Mouse (Mus musculus) common myeloid progenitor, adult 5-6 weeks (primary cell): ENCODE data around the gene Zfp341. TPM values are rescaled to one million over a fixed set of nuclear protein-coding genes. Genes with fewer than 3 reads are reported as not detected.
A peak's percentile ranks its signal among the peaks of the same experiment; 100 is the strongest.

Source experiments
- ATAC-seq: replicated peaks from 2 replicates; pipeline ENCODE4 v1.8.0; 2016; ENCODE audit warnings: low read depth, mild to moderate bottlenecking, moderate TSS enrichment, inconsistent platforms; ENCODE audit not compliant: poor library complexity, severe bottlenecking
- total RNA-seq: library from RNA; stranded (forward); fragments of 200-1000, 187-1606 nt; gene quantifications from 2 replicates; pipeline ENCODE4 v1.2.3, GENCODE M21; 2017

Gene Zfp341
- total RNA-seq, 1 experiment from 2014 or later = 0.87 TPM

- ATAC-seq = no peak
Observed at GRCm38 (mm10) chr2:154584931-154585601, 28.0 kb upstream of the Zfp341 start.

GRCm38 (mm10) chr2:154586405-154586804 is 26.7 kb upstream of the Zfp341 start:
- ATAC-seq = peak; percentile 42

- ATAC-seq = no peak
Observed at GRCm38 (mm10) chr2:154589051-154589450, 24.0 kb upstream of the Zfp341 start.

GRCm38 (mm10) chr2:154591239-154591638 is 21.9 kb upstream of the Zfp341 start:
- ATAC-seq = no peak

- ATAC-seq = peak; percentile 78
Observed at GRCm38 (mm10) chr2:154593025-154593424, 20.1 kb upstream of the Zfp341 start.

- no peak for ATAC-seq
Observed at GRCm38 (mm10) chr2:154595775-154596174, 17.3 kb upstream of the Zfp341 start.

- peak; percentile 83 for ATAC-seq
Observed at GRCm38 (mm10) chr2:154597399-154597798, 15.7 kb upstream of the Zfp341 start.

GRCm38 (mm10) chr2:154600586-154600985 is 12.5 kb upstream of the Zfp341 start:
- ATAC-seq = no peak

- ATAC-seq = no peak
Observed at GRCm38 (mm10) chr2:154601324-154601723, 11.8 kb upstream of the Zfp341 start.

- no peak for ATAC-seq
Observed at GRCm38 (mm10) chr2:154603007-154603637, 10.0 kb upstream of the Zfp341 start.

GRCm38 (mm10) chr2:154603638-154604153 is 9.4 kb upstream of the Zfp341 start, which contains the start of gene Pxmp4:
TSS of gene Pxmp4 (minus strand) at chr2:154603708.
- ATAC-seq = peak; percentile 98

GRCm38 (mm10) chr2:154604156-154604555 is 8.9 kb upstream of the Zfp341 start:
- ATAC-seq = peak; percentile 9

GRCm38 (mm10) chr2:154606965-154607364 is 6.1 kb upstream of the Zfp341 start:
- no peak for ATAC-seq

GRCm38 (mm10) chr2:154609050-154609767 is 3.9 kb upstream of the Zfp341 start:
- no peak for ATAC-seq

- ATAC-seq = no peak
Observed at GRCm38 (mm10) chr2:154614841-154615576, 1.9 kb downstream of the Zfp341 start.

- ATAC-seq = peak; percentile 52
Observed at GRCm38 (mm10) chr2:154615674-154616073, 2.6 kb downstream of the Zfp341 start.

- ATAC-seq = no peak
Observed at GRCm38 (mm10) chr2:154617061-154617460, 4.0 kb downstream of the Zfp341 start.

GRCm38 (mm10) chr2:154621684-154622083 is 8.6 kb downstream of the Zfp341 start:
- no peak for ATAC-seq

GRCm38 (mm10) chr2:154624137-154624536 is 11.0 kb downstream of the Zfp341 start:
- no peak for ATAC-seq

- ATAC-seq = no peak
Observed at GRCm38 (mm10) chr2:154630531-154630930, 17.4 kb downstream of the Zfp341 start.
